Mouse (Mus musculus) ES-E14 (cell line): Measurements from ENCODE around the gene Tbxas1.

Experiments
- CHD2 ChIP-seq: IDR thresholded peaks from 2 replicates; pipeline ENCODE4 v1.6.1; 2014; ENCODE audit warnings: mild to moderate bottlenecking, low read depth, low read length, inconsistent platforms
- HCFC1 ChIP-seq: IDR thresholded peaks from 2 replicates; pipeline ENCODE4 v1.6.1; 2012; ENCODE audit warnings: low read length, inconsistent platforms, borderline replicate concordance; ENCODE audit not compliant: insufficient read depth
- MAFK ChIP-seq: IDR thresholded peaks from 2 replicates; pipeline ENCODE4 v1.6.1; 2014; ENCODE audit warnings: mild to moderate bottlenecking, low read depth, low read length, inconsistent platforms; ENCODE audit not compliant: insufficient read depth
- ZC3H11A ChIP-seq: IDR thresholded peaks from 2 replicates; pipeline ENCODE4 v1.6.1; 2012; ENCODE audit warnings: low read depth, mild to moderate bottlenecking, inconsistent platforms, low read length, borderline replicate concordance
- ZNF384 ChIP-seq: IDR thresholded peaks from 2 replicates; pipeline ENCODE4 v1.6.1; 2012; ENCODE audit warnings: low read depth, low read length, inconsistent platforms

GRCm38 (mm10) chr6:39022461-39023181 lies 147.4 kb downstream of the Tbxas1 start:
- no peak for TF ChIP-seq HCFC1
- no peak for TF ChIP-seq ZC3H11A
- TF ChIP-seq MAFK = no peak
- TF ChIP-seq ZNF384 = no peak
- no peak for TF ChIP-seq CHD2
